Mouse (Mus musculus): ENCODE data around the gene 1110032A03Rik. TPM values are rescaled to one million over a fixed set of nuclear protein-coding genes. Genes with fewer than 3 reads are reported as not detected.

Gene 1110032A03Rik
- polyA plus RNA-seq, 1 experiment from 2014 or later = 35.6 TPM

- no peak for TF ChIP-seq CTCF (IDR thresholded peaks at IDR 0.05; ENCODE audit: low read depth)
- Histone ChIP-seq H3K27ac (ENCODE audit: low read depth, low read length) (no peak overlapping the region), H3K36me3 (ENCODE audit: control insufficient read depth, insufficient read depth) (no peaks in the 10 kb centered on the region), H3K9ac (ENCODE audit: low read depth, low read length) (no peak overlapping the region), H3K4me3 (ENCODE audit: low read depth, low read length) (no peak overlapping the region; the same call in 1 of the 2 replicates), H3K27me3 (replicated peaks; ENCODE audit: control insufficient read depth, insufficient read depth, low read length) (no peaks in the 10 kb centered on the region), H3K4me2 (replicated peaks; ENCODE audit: low read depth) (peak overlapping the region; percentile 37), H3K4me1 (replicated peaks; ENCODE audit: control insufficient read depth, insufficient read depth, low read length) (no peaks in the 10 kb centered on the region), H3K9me3 (ENCODE audit: control insufficient read depth) (no peaks in the 10 kb centered on the region)
- ATAC-seq = no peak
- whole genome bisulfite sequencing = 34% methylated on average over 7 of the region's 7 CpGs
Measured at GRCm38 (mm10) chr9:50723406-50723805, 51.9 kb downstream of the 1110032A03Rik start.

DNA sequence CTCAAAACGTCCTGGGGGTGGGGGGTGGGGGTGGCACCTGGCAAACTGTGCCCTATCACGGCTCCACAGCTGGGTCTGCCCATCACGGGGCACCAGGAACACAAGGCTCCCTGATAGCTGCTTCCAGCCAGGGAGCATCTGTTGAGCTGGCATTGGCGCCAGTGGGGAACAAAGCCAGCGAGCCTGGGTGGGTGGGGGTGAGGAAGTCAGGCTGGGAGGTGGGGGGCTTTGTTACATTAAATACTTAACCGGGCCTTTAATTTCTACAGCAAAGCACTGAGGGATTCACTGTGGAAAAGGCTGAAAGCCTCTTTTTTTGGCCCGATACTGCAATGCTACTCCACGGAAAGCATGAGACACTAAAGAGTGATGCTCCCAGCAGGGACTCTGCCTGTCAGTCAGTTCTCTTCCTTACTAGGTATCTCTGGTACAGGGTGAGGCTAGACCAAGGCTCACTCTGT is 52.8 kb downstream of the 1110032A03Rik start:
- Histone ChIP-seq H3K4me1 (replicated peaks; ENCODE audit: control insufficient read depth, insufficient read depth, low read length) (no peaks in the 10 kb centered on the region), H3K4me2 (replicated peaks; ENCODE audit: low read depth) (0 out of 2 replicates have a peak overlapping the region, but pooled peaks have one; percentile 37), H3K27me3 (replicated peaks; ENCODE audit: control insufficient read depth, insufficient read depth, low read length) (no peaks in the 10 kb centered on the region), H3K9me3 (ENCODE audit: control insufficient read depth) (no peaks in the 10 kb centered on the region), H3K36me3 (ENCODE audit: control insufficient read depth, insufficient read depth) (no peaks in the 10 kb centered on the region), H3K4me3 (ENCODE audit: low read depth, low read length) (no peak overlapping the region), H3K9ac (ENCODE audit: low read depth, low read length) (no peak overlapping the region), H3K27ac (ENCODE audit: low read depth, low read length) (no peak overlapping the region)
- TF ChIP-seq CTCF (IDR thresholded peaks at IDR 0.05; ENCODE audit: low read depth) = no peak
- WGBS = 69% methylated on average over 8 of the region's 8 CpGs
- ATAC-seq = no peak

GRCm38 (mm10) chr9:50721061-50721460 is 54.3 kb downstream of the 1110032A03Rik start:
- Histone ChIP-seq H3K4me3 (ENCODE audit: low read depth, low read length) (no peak overlapping the region), H3K4me1 (replicated peaks; ENCODE audit: control insufficient read depth, insufficient read depth, low read length) (no peaks in the 10 kb centered on the region), H3K27me3 (replicated peaks; ENCODE audit: control insufficient read depth, insufficient read depth, low read length) (no peaks in the 10 kb centered on the region), H3K4me2 (replicated peaks; ENCODE audit: low read depth) (no peak overlapping the region), H3K9me3 (ENCODE audit: control insufficient read depth) (no peaks in the 10 kb centered on the region), H3K27ac (ENCODE audit: low read depth, low read length) (no peak overlapping the region), H3K36me3 (ENCODE audit: control insufficient read depth, insufficient read depth) (no peaks in the 10 kb centered on the region), H3K9ac (ENCODE audit: low read depth, low read length) (no peak overlapping the region)
- ATAC-seq = no peak
- 25% methylated on average over 12 of the region's 12 CpGs for WGBS
- TF ChIP-seq CTCF (IDR thresholded peaks at IDR 0.05; ENCODE audit: low read depth) = no peak

DNA sequence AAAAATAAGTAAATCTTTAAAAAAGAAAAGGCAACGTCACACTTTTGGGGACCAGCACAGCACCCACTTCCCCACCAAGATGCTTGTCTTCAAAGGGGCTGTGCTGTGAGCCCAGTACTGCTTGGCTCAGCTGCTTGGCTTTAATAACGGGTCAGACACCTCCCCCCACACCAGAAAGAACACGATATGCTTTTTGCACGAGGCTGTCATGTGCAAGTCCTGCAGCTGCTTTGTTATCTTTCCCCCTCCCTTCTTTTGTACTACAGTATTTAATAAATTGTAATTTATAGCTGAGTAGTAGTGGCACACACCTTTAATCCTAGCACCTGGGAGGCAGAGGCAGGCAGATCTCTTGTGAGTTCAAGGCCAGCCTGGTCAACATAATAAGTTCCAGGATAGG is 56.4 kb downstream of the 1110032A03Rik start:
- ATAC-seq = no peak
- Histone ChIP-seq H3K4me1 (replicated peaks; ENCODE audit: control insufficient read depth, insufficient read depth, low read length) (no peaks in the 10 kb centered on the region), H3K4me2 (replicated peaks; ENCODE audit: low read depth) (no peak overlapping the region), H3K27ac (ENCODE audit: low read depth, low read length) (no peak overlapping the region), H3K9ac (ENCODE audit: low read depth, low read length) (no peak overlapping the region), H3K27me3 (replicated peaks; ENCODE audit: control insufficient read depth, insufficient read depth, low read length) (no peaks in the 10 kb centered on the region), H3K9me3 (ENCODE audit: control insufficient read depth) (no peaks in the 10 kb centered on the region), H3K4me3 (ENCODE audit: low read depth, low read length) (no peak overlapping the region), H3K36me3 (ENCODE audit: control insufficient read depth, insufficient read depth) (no peaks in the 10 kb centered on the region)
- 71% methylated on average over 4 of the region's 4 CpGs for WGBS
- no peak for TF ChIP-seq CTCF (IDR thresholded peaks at IDR 0.05; ENCODE audit: low read depth)

DNA sequence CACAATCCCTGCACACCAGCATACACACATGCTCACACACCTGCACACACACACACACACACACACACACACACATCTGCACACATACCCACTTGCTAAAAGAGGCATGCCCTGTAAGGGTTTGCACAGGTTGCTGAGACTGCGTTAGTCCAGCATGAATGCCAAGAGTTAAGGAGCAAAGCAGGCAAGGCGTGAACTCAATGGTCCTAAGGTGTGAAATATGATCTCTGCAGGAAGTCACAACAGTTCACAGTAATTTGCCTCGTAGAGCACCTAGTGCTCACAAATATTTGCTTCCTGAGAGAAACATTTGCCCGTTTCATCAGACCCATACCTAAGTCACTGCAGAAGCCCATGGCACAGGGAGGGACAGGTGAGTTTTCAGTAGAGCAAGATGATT is 61.1 kb downstream of the 1110032A03Rik start:
- Histone ChIP-seq H3K9me3 (ENCODE audit: control insufficient read depth) (no peaks in the 10 kb centered on the region), H3K27ac (ENCODE audit: low read depth, low read length) (no peak overlapping the region), H3K9ac (ENCODE audit: low read depth, low read length) (no peak overlapping the region), H3K4me1 (replicated peaks; ENCODE audit: control insufficient read depth, insufficient read depth, low read length) (no peaks in the 10 kb centered on the region), H3K27me3 (replicated peaks; ENCODE audit: control insufficient read depth, insufficient read depth, low read length) (no peaks in the 10 kb centered on the region), H3K4me3 (ENCODE audit: low read depth, low read length) (no peak overlapping the region), H3K36me3 (ENCODE audit: control insufficient read depth, insufficient read depth) (no peaks in the 10 kb centered on the region), H3K4me2 (replicated peaks; ENCODE audit: low read depth) (no peak overlapping the region)
- ATAC-seq = no peak
- WGBS = 43% methylated on average over 4 of the region's 4 CpGs
- no peak for TF ChIP-seq CTCF (IDR thresholded peaks at IDR 0.05; ENCODE audit: low read depth)

Other genes with a start within 250 kb of the 1110032A03Rik start
- gene Pts, start 246.8 kb downstream of the 1110032A03Rik start, polyA plus RNA-seq (2015; fragmentation: Nextera tagmentation; extraction: Ambion mirVana) = 88.2 and 90.8 TPM in 2 replicates
- 57.3 and 68.7 TPM in 2 replicates for gene Il18, start 220.7 kb downstream of the 1110032A03Rik start, polyA plus RNA-seq (2015; fragmentation: Nextera tagmentation; extraction: Ambion mirVana)
- 4.7 and 5.3 TPM in 2 replicates for gene Bco2, start 220.3 kb downstream of the 1110032A03Rik start, polyA plus RNA-seq (2015; fragmentation: Nextera tagmentation; extraction: Ambion mirVana)
- 0.43 and 0.65 TPM in 2 replicates for gene Tex12, start 214.2 kb downstream of the 1110032A03Rik start, polyA plus RNA-seq (2015; fragmentation: Nextera tagmentation; extraction: Ambion mirVana)
- gene Sdhd, start 171.7 kb downstream of the 1110032A03Rik start, polyA plus RNA-seq (2015; fragmentation: Nextera tagmentation; extraction: Ambion mirVana) = 738 and 800 TPM in 2 replicates
- 387 and 412 TPM in 2 replicates for gene Timm8b, start 171.6 kb downstream of the 1110032A03Rik start, polyA plus RNA-seq (2015; fragmentation: Nextera tagmentation; extraction: Ambion mirVana)
- gene Pih1d2, start 158.2 kb downstream of the 1110032A03Rik start, polyA plus RNA-seq (2015; fragmentation: Nextera tagmentation; extraction: Ambion mirVana) = 0.88 and 1.6 TPM in 2 replicates
- gene Nkapd1, start 158.1 kb downstream of the 1110032A03Rik start, polyA plus RNA-seq (2015; fragmentation: Nextera tagmentation; extraction: Ambion mirVana) = 13.9 and 14.6 TPM in 2 replicates
- gene Dlat, start 115.7 kb downstream of the 1110032A03Rik start, polyA plus RNA-seq (2015; fragmentation: Nextera tagmentation; extraction: Ambion mirVana) = 35.3 and 41.7 TPM in 2 replicates
- gene Dixdc1, start 36.0 kb downstream of the 1110032A03Rik start, polyA plus RNA-seq (2015; fragmentation: Nextera tagmentation; extraction: Ambion mirVana) = 2.4 and 2.9 TPM in 2 replicates
- 45.3 and 50.2 TPM in 2 replicates for gene 2310030G06Rik, start 29.0 kb downstream of the 1110032A03Rik start, polyA plus RNA-seq (2015; fragmentation: Nextera tagmentation; extraction: Ambion mirVana)
- gene Cryab, start 24.2 kb downstream of the 1110032A03Rik start, polyA plus RNA-seq (2015; fragmentation: Nextera tagmentation; extraction: Ambion mirVana) = 80.4 and 83.2 TPM in 2 replicates
- 10.3 and 10.4 TPM in 2 replicates for gene Hspb2, start 23.2 kb downstream of the 1110032A03Rik start, polyA plus RNA-seq (2015; fragmentation: Nextera tagmentation; extraction: Ambion mirVana)
- gene Fdxacb1, start 7.3 kb downstream of the 1110032A03Rik start, polyA plus RNA-seq (2015; fragmentation: Nextera tagmentation; extraction: Ambion mirVana) = 5.1 and 6.1 TPM in 2 replicates
- 15.6 and 17.3 TPM in 2 replicates for gene Alg9, start 501 bp downstream of the 1110032A03Rik start, polyA plus RNA-seq (2015; fragmentation: Nextera tagmentation; extraction: Ambion mirVana)
- 20.0 and 21.4 TPM in 2 replicates for gene Ppp2r1b, start 69.8 kb upstream of the 1110032A03Rik start, polyA plus RNA-seq (2015; fragmentation: Nextera tagmentation; extraction: Ambion mirVana)
- 8.0 and 9.2 TPM in 2 replicates for gene Sik2, start 233.6 kb upstream of the 1110032A03Rik start, polyA plus RNA-seq (2015; fragmentation: Nextera tagmentation; extraction: Ambion mirVana)

Measured in intestine, postnatal 0 days (tissue).